Mouse (Mus musculus) intestine, embryonic 14.5 days (tissue): ENCODE measurements around the gene Polr3gl. TPM values are rescaled to one million over a fixed set of nuclear protein-coding genes. Genes with fewer than 3 reads are reported as not detected.
A peak's percentile ranks its signal among the peaks of the same experiment; 100 is the strongest.

Source experiments
- ATAC-seq: fragments of 200-750 bp; cut with Nextera tagmentation; replicated peaks from 2 replicates; pipeline ENCODE4 v1.8.0; 2017; ENCODE audit warnings: low read depth, moderate number of reproducible peaks, moderate TSS enrichment, moderate library complexity; ENCODE audit not compliant: low FRiP score, low TSS enrichment
- DNase-seq: peaks from one replicate; pipeline ENCODE4 v3.0.0-alpha.2; 2018; ENCODE audit warnings: low spot score
- H3K27ac ChIP-seq: fragments of 300-500 bp; sonication (generic); 2 replicates; pipeline ENCODE4 v1.5.1; 2014; ENCODE audit warnings: low read depth, mild to moderate bottlenecking, control low read depth
- H3K27me3 ChIP-seq: fragments of 300-500 bp; sonication (generic); replicated peaks from 2 replicates; pipeline ENCODE4 v1.6.1; 2014; ENCODE audit warnings: low read length, control low read depth; ENCODE audit not compliant: control insufficient read depth, insufficient read depth
- H3K36me3 ChIP-seq: fragments of 300-500 bp; sonication (generic); 2 replicates; pipeline ENCODE4 v1.6.1; 2014; ENCODE audit warnings: low read length, control low read depth; ENCODE audit not compliant: control insufficient read depth, insufficient read depth
- H3K4me1 ChIP-seq: fragments of 300-500 bp; sonication (generic); replicated peaks from 2 replicates; pipeline ENCODE4 v1.6.1; 2014; ENCODE audit warnings: low read length, control low read depth, mixed read lengths; ENCODE audit not compliant: control insufficient read depth, insufficient read depth
- H3K4me2 ChIP-seq: fragments of 300-500 bp; sonication (generic); 2 replicates; pipeline ENCODE4 v1.6.1; 2014; ENCODE audit warnings: low read length
- H3K4me3 ChIP-seq: fragments of 300-500 bp; sonication (generic); 2 replicates; pipeline ENCODE4 v1.5.1; 2014; ENCODE audit warnings: low read depth, low read length, control low read depth, mixed read lengths
- H3K9ac ChIP-seq: fragments of 300-500 bp; sonication (generic); 2 replicates; pipeline ENCODE4 v1.6.1; 2014; ENCODE audit warnings: mild to moderate bottlenecking, low read length
- H3K9me3 ChIP-seq: fragments of 300-500 bp; sonication (generic); 2 replicates; pipeline ENCODE4 v1.6.1; 2016; ENCODE audit warnings: low read length, control low read depth; ENCODE audit not compliant: control insufficient read depth
- WGBS: fragments of 180-500 bp; shearing (Covaris S2); extraction: QIAGEN DNeasy Blood & Tissue Kit; methylation state at CpG from one replicate; pipeline ENCODE4 v1.1.7; 2014; 5-methylcytosine and 5-hydroxymethylcytosine counted together
- polyA plus RNA-seq: library from polyadenylated mRNA; unstranded; fragments of >200 nt; fragmentation: Nextera tagmentation; extraction: Ambion mirVana; gene quantifications from 2 replicates; pipeline ENCODE4 v1.2.1, GENCODE M21; 2014

Polr3gl gene
- polyA plus RNA-seq, 1 experiment from 2014 or later: 13.6 TPM

DNA sequence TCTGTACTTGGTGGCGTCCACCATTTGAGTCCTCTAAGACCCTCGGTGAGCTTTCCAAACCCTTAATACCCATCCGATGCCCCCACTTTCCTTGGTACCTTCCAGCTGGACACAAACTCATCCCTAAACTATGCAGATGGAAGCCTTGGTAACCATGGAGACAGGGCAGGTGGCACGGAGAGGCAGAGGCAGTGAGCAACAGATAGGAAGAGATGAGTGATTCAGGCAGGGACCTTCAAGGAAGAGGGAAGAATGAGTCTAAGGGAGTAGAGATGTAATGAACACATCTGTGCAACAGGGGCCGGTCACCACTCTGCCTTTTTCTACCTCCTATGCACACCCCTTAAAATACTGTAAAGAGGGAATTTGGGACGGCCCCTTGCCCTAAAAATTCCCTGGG, 1.7 kb upstream of the Polr3gl start:
- Histone ChIP-seq H3K4me1 (peaks cover 37% of the 10 kb centered on the region), H3K9me3 (no peaks in the 10 kb centered on the region), H3K36me3 (no peaks in the 10 kb centered on the region), H3K9ac (no peak overlapping the region), H3K4me2 (peak overlapping the region; percentile 96), H3K27me3 (peaks cover 24% of the 10 kb centered on the region; the same call in 1 of the 2 replicates), H3K4me3 (peak overlapping the region; percentile 48; the same call in 1 of the 2 replicates), H3K27ac (no peak overlapping the region)
- no peak for DNase-seq
- no peak for ATAC-seq
- 25% methylated on average over 6 of the region's 6 CpGs for WGBS

DNA sequence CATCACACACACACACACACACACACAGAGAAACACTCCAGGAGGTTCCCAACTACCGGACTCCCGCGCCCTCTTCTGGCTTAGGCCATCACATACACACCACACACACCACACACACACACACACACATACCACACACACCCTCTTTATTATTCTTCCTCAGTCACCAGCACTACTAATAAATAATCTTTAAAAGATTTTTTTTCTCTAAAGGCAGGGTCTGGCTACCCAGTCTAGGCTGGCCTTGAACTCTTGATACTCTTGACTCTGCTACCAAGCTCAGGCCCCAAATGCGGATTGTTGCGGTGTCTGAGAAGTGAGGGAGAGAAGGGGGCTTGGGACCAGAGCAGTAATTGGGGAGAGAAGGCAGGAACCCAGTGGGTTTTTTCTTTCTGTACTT, 870 bp upstream of the Polr3gl start:
- H3K36me3 ChIP-seq: no peaks in the 10 kb centered on the region
- peaks cover 24% of the 10 kb centered on the region; the same call in 1 of the 2 replicates for H3K27me3 ChIP-seq
- H3K4me3 ChIP-seq: no peak overlapping the region
- DNase-seq (no peak), ATAC-seq (no peak)
- H3K4me1 ChIP-seq: peaks cover 30% of the 10 kb centered on the region
- no peak overlapping the region for H3K27ac ChIP-seq
- H3K4me2 ChIP-seq: no peak overlapping the region
- H3K9me3 ChIP-seq: no peaks in the 10 kb centered on the region
- WGBS: 79% methylated on average over 5 of the region's 5 CpGs
- H3K9ac ChIP-seq: no peak overlapping the region

DNA sequence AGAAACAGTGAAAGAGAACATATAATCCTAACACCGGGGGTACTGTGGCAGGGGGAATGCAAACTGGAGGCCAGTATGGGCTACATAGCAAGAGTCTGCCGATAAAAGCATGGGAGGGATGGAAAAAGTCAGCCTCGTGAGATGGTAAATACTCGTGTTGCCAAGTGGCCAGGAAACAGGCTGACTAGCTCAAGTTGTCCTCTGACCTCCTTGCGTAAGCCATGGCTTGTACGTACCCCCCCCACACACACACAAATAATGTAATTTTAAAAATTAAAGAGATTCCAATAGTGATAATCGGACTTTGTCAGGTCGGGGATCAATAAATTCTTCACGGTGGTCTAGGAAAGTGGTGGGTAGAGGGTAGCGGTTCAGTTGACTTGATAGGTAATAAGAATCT, 607 bp downstream of the Polr3gl start:
- H3K9me3 ChIP-seq: no peaks in the 10 kb centered on the region
- DNase-seq: no peak
- H3K9ac ChIP-seq: peak overlapping the region; percentile 72
- peak overlapping the region; percentile 75 for H3K4me2 ChIP-seq
- WGBS: under 1% methylated on average over 10 of the region's 10 CpGs
- peaks cover 14% of the 10 kb centered on the region; the same call in 1 of the 2 replicates for H3K27me3 ChIP-seq
- H3K27ac ChIP-seq: peak overlapping the region; percentile 47; the same call in 1 of the 2 replicates
- ATAC-seq: no peak
- peak overlapping the region; percentile 68 for H3K4me3 ChIP-seq
- peaks cover 28% of the 10 kb centered on the region for H3K4me1 ChIP-seq
- no peaks in the 10 kb centered on the region for H3K36me3 ChIP-seq

DNA sequence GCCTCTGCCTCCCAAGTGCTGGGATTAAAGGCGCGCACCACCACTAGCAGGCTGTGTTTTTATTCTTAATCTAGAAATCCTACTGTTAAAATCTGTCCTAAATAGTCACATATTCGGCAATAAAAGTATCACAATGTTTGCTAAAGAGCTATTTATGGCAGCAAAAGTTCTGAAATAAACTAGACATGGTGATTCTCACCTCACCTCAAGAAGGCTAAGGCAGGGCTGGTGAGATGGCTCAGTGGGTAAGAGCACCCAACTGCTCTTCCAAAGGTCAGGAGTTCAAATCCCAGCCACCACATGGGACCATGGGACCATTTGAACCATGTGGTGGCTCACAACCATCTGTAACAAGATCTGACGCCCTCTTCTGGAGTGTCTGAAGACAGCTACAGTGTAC, 3.3 kb downstream of the Polr3gl start:
- ATAC-seq: no peak
- 79% methylated on average over 4 of the region's 4 CpGs for WGBS
- peaks cover 10% of the 10 kb centered on the region; the same call in 1 of the 2 replicates for H3K4me1 ChIP-seq

DNA sequence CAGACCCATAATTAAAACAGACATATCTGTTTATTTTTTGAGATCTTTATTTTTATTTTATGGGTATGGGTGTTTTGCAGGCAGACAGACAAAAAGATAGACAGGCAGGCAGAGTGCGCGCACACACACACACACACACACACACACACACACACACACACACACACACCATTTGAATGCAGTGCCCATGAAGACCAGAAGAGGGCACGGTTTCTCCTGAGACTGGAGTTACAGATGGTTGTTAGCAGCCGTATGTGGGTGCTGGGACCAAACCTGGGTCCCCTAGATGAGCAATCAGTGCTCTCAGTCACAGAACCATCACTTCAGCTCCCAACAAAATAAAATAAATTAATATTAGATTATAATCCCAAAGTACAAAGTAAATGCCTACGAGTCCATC, 10.6 kb downstream of the Polr3gl start:
- Histone ChIP-seq H3K36me3 (no peaks in the 10 kb centered on the region), H3K4me1 (peaks cover 8% of the 10 kb centered on the region; the same call in 1 of the 2 replicates), H3K4me2 (no peak overlapping the region), H3K27me3 (no peaks in the 10 kb centered on the region), H3K9ac (no peak overlapping the region), H3K27ac (no peak overlapping the region), H3K4me3 (no peak overlapping the region), H3K9me3 (no peaks in the 10 kb centered on the region)
- ATAC-seq: no peak
- 87% methylated on average over 5 of the region's 5 CpGs for WGBS
- no peak for DNase-seq

More for the DNA sequence above, 3.3 kb downstream of the Polr3gl start:
- Histone ChIP-seq H3K9ac (no peak overlapping the region), H3K4me3 (no peak overlapping the region), H3K27ac (no peak overlapping the region), H3K4me2 (no peak overlapping the region), H3K27me3 (0 out of 2 replicates have a peak, but pooled peaks cover 5% of the 10 kb centered on the region), H3K9me3 (no peaks in the 10 kb centered on the region), H3K36me3 (no peaks in the 10 kb centered on the region)
- no peak for DNase-seq

DNA sequence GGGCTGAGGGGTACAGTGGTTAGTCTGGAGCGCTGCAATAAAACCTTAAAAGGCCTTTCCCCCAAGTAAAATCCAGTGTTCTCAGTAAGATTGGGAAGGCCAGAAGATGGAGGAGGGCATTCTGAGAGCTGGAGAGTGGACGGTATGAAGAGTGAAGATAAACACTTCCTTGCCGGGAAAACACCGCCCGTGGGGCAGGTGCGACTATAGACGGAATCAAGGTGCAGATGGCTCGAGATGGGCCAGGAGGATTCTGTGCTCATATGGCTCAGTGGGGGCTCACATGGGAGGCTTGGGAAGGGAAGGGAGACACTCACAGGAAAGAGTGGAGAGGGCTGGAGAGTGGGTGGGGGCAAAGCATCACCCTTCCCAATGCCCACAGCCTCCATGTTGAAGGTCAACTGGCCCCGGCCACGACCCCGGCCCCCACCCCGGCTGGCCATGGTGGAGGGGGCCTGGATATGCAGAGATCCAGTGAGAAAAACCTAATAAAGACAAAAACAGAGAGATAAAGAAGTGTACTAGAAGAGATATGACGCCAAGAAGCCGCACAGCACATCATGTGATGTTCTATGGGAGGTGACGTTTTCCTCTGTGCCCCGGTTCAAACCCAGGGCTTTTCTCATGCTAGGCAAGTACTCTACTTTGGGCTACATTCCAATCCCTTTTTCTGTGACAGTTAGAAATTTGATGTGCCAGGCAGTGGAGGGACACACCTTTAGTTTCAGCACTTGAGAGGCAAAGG, 12.0 kb downstream of the Polr3gl start:
- 81% methylated on average over 16 of the region's 16 CpGs for WGBS
- ATAC-seq: no peak
- Histone ChIP-seq H3K9ac (no peak overlapping the region), H3K4me1 (peaks cover 17% of the 10 kb centered on the region), H3K9me3 (no peaks in the 10 kb centered on the region), H3K4me3 (no peak overlapping the region), H3K27ac (no peak overlapping the region), H3K27me3 (no peaks in the 10 kb centered on the region), H3K4me2 (no peak overlapping the region), H3K36me3 (no peaks in the 10 kb centered on the region)
- no peak for DNase-seq

DNA sequence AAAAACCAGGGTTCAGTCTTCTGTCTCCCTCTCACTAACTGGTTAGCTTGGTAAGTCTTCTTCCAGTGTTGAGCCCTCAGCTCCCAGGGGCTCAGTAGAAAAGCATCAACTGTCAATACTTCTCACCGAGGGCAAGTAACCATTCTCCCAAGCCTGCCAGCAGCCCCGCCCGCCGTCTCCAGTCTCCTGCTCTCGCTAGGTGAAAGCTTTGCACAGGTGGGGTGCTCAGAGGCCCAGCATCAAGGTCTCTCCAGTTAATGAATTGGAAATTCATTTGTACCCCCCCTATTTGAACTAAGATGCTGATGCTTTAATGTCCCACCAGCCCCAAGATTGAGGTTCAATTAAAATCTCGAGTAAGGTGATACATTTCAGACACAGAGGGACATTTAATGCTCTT, 12.8 kb downstream of the Polr3gl start:
- 55% methylated on average over 6 of the region's 6 CpGs for WGBS
- ATAC-seq: no peak
- no peak overlapping the region for H3K4me3 ChIP-seq
- H3K27me3 ChIP-seq: no peaks in the 10 kb centered on the region
- H3K4me1 ChIP-seq: peaks cover 24% of the 10 kb centered on the region
- H3K36me3 ChIP-seq: no peaks in the 10 kb centered on the region
- no peak overlapping the region for H3K27ac ChIP-seq
- no peaks in the 10 kb centered on the region for H3K9me3 ChIP-seq
- no peak overlapping the region for H3K9ac ChIP-seq
- no peak for DNase-seq
- no peak overlapping the region for H3K4me2 ChIP-seq

DNA sequence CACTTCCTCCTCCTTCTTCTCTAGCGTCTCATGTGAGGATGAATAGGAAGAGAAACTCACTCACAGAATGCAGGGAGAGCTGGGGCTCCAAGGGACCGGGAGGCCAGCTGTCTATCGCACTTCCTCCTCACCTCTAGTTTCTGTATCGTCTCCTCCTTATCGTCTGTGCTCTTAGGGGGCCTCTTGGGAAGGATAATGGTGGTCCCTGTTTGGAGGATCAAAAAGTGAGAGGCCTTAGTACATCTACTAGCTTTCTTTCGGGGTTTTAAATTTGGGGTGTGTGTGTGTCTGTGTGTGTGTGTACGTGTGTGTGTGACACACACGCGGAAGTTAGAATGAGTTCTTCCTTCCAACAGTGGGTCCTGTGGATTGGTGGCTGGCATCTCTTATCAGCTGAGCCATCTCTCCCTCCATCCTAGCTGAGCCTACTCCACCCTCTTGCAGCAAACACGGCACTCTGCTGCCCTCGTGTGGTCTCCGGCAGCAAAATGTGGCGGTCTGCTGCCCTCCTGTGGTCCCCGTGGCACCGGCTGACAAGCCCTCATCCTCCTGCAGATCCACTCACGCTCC, 14.0 kb downstream of the Polr3gl start:
- ATAC-seq: peak; percentile 65

More for the DNA sequence above, 14.0 kb downstream of the Polr3gl start:
- H3K4me3 ChIP-seq: 0 out of 2 replicates have a peak overlapping the region, but pooled peaks have one; percentile 2
- peak; percentile 95 for DNase-seq
- no peak overlapping the region for H3K27ac ChIP-seq
- no peaks in the 10 kb centered on the region for H3K36me3 ChIP-seq
- no peak overlapping the region for H3K9ac ChIP-seq
- H3K9me3 ChIP-seq: no peaks in the 10 kb centered on the region
- no peaks in the 10 kb centered on the region for H3K27me3 ChIP-seq
- peaks cover 29% of the 10 kb centered on the region for H3K4me1 ChIP-seq
- H3K4me2 ChIP-seq: peak overlapping the region; percentile 26
- WGBS: 13% methylated on average over 16 of the region's 16 CpGs
